Mouse (Mus musculus) testis, postnatal 10 days (tissue): ENCODE results near the gene Apln.

ENCODE experiments used
- DNase-seq: peaks from one replicate; pipeline ENCODE4 v3.0.0; 2021; ENCODE audit warnings: low spot score

The Apln gene

DNA sequence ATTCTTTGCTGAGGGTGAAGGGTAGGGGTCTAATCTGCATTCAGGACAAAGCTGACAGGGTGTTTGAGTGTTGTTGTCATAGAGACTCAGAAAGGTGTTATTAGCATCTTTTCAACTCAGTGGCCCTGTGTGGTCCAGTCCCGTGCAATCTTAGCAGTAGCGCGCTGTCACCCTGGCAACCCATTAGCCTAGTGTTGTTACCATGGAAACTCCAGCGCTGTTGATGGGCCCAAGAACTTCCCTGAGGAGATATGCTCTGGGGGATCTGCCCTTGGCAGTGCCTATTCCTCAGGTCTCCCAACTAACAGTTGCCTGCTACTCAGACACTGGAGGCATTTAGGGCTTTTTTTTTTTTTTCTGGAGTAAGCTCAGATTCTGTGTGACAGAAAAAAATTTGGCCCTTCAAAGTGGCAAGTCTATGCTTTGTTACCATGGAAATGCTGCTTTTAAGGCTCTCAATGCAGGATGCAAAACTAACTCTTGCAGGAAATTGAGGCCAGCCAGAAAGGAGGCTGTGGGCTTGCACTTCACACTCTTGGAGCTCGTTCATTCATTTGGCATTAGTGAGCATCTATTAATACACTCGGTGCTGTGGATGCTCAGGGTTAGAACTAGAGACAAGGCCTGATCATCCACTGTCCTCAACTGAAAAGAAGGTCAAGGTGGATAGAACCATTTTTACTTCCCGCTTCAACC, 17.6 kb downstream of the Apln start:
- DNase-seq, result no peak

DNA sequence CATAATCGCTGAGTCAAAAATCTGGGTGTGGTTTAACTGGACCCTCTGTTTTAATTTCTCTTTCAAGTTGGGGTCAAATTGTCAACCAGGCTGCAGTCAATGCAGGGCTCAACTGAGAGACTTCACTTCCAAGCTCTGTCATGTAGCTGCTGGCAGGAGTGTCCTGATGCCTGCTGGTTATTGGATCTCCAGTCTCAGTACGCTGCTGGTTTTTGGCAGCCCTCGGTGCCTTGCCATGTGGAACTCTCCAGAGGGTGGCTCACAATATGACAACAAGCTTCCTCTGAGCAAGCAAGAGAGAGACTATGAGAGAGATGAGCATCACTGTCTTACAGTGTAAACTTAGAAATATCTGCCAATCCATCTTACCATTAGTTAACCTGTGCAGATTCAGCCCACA, 23.0 kb downstream of the Apln start:
- DNase-seq, result no peak

DNA sequence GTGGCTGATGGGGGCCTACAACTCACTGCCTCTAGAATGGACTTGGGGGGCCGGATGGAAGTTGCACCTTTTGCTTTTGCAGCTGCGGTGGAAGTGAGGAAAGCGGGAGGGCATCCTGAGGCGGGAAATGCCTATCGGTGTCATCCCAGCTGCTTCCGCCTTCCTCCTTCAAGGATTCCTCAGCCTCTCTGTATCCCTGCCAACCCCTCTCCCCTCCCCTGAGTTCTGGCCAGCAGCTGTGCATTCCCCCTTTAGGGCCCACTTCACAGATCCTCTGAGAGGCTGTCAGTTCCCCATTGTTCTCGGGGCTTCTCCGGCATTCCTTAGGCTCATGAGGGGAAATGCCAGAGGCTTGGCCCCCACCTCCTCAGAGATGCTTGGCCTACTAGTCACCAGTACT, 28.6 kb downstream of the Apln start:
- no peak for DNase-seq

DNA sequence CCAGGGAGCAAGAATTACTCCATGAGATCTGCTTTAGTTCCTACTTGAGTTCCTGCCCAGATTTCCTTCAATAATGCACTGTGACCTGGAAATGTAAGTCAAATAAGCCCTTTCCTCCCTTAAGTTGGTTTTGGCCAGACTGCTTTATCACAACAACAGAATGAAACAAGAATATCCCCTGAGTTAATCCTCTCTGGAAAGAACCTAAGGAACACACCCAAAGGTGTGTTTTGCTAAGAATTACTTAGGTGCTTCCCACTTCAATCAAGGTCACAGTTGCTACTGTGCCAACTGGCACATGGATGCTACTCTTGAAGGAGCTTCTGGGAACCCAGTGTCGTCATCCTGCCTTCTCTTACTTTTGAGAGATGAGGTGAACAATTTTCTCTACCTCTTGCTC, 29.9 kb downstream of the Apln start:
- no peak for DNase-seq

DNA sequence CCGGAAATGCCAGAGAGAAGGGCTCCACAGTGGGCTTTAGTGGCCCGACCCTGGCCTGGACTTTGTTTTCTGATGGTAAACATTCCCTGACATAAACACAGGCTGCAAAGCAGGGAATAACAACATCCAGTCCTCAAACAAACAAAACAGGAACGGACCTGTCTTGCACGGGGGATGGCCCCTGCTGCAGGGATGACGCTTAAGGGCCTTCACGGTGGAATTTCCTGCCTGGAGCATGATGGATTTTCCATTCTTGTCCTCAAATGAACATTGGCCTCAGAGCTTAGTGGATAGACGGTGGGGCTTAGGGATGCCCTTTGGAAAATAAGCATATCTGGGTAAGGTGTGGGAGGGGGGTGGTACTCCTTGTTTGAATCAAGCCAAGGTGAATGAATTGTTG, 33.5 kb downstream of the Apln start:
- DNase-seq, result no peak

DNA sequence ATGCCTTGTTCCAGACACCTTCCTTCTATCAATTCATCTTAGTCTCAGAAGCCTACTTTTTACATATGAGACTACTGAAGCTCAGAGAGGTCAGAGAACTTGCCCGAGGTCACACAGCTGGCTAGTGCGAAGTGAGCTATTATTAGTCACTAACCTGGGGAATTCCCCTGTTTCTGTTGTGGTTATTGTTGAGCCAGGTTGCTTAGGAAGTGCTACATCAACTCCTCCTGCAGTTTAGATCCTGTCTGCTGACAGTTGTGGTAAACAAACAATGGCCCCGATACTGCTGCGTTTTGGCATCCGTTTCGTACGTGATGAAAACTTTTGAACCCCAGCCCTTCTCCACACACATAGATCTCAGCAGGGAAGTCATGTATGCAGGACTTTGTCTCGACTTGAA, 36.2 kb downstream of the Apln start:
- no peak for DNase-seq

DNA sequence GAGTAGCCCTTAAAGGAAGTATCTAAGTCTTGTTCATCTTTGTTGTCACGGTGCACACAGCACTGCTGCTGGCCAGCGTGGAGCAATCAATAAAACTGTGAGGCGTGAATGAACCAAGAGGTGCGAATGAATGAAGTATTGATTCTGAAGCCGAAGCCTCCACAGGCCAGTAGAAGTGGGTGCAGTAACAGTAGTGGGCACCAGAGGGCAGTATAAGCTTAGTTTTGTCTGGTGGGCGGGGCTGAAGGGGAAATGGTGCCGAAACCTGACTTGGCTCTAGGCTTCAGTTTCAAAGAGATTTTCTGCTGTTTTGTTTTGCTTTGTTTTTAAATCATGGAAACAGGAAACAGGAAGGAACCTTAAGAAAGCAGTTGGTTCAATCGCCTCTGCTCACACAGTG, 42.0 kb downstream of the Apln start:
- DNase-seq, result peak; percentile 85

DNA sequence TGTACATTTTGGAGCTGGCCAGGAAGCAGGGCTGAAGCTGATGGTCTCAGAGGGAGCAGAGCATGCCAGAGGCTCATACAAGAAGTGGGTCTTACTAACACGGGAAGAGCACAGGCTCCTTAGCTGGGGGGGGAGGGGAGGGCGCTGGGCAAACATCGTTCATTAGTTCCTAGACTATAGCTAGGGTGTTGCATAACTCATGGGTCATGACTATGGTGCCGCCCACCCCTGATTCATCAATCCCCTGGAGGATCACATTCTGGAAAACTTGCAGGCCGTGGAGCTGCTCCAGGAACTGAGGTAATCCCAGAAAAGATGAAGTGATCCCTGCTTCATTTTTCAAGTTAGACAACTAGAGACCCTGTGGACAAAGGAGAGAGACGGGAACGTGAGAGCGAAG, 46.6 kb downstream of the Apln start:
- no peak for DNase-seq

DNA sequence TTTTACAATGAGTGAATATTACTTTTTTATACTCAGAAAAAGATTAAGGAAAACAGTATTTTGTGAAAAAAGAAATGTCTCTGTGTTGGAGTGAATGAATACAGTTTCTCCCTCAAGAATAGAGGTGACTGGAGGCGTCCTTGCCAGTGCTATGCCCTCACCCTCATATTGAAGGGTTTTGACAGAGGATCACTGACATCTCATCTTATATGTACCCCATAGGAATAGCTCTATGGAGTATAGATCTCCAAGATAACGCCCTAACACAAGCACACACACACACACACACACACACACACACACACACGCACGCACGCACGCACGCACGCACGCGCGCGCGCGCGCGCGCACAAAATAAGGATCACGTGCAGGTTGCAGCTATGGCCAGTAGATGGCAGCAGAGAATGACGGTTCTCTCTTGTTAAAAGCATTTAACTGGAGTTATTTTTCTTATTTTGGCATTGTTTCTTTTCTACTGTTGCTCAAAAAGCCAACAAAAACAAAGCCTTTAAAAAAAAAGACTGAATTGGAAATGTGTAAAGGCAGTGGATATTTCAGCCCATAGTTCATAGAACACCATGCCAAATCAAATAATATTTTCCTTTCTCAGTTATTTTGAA, 49.5 kb downstream of the Apln start:
- DNase-seq, result peak; percentile 71

DNA sequence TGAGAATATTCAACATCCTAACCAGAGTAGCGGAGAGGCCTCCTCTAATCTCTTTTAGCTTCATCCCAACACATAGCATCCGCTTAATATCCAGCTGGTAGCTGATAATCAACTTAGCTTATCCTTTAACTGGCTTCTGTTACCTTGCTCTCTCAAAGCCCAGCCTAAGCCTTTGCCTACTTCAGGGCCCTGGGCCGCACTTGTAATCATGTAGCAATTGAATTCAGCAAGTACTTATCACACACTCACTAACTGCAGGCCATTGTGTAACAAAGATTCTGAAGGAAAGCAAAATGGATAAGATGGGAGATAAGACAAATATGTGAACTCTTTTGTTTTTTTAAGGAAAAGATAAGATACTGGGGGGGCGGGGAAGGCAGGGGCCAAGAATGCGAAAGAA, 57.6 kb downstream of the Apln start:
- no peak for DNase-seq

DNA sequence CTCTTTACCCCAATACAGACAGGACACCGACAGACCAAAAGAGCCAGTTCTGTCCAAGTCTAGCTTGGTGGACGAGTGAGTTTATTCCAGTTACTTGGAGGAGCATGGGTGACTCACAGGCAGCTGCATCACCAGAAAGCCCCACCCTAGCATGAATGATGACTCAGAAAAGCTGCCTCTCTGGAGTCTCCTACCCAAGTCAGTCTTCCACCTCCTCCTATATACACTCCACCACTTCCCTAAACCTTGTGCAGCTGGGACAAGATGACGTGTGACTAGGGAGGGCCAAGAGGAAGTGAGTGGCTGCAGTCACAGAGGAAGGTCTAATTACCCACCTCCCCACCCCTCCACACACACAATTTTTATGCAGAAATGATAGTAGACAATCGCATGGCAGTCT, 58.1 kb downstream of the Apln start:
- DNase-seq, result no peak
